Comparison of ENCODE assay signal across 19 mouse cellular contexts in genomic region chr11:86396950-86397594, GRCm38 (mm10). TPM values are rescaled to one million over a fixed set of nuclear protein-coding genes. Genes with fewer than 3 reads are reported as not detected.
DNase-seq lines count a peak whose midpoint lies in the region; ATAC-seq and TF ChIP-seq lines count a peak whose summit lies in the region.
"Had no signal": no experiment of that assay in that cellular context is flagged by ENCODE, and none has a peak within 500 bp of the region (broad histone marks: within the 10 kb centered on the region; RNA-seq: fewer than 3 reads in every experiment).

No protein-coding gene starts in this region.

- peak; percentile 11 for DNase-seq in kidney, adult 9 months
- DNase-seq in retina, postnatal 1 day: no peak
- no peak for DNase-seq in urinary bladder, postnatal 10 days (ENCODE audit: low spot score)
- no peak for DNase-seq in right cerebral cortex, adult 18-20 months
- DNase-seq: adrenal gland, postnatal 25 days; cerebellum, adult 9-11 months; layer of hippocampus, adult 9-11 months; thymus, postnatal 25 days had no signal

- TF ChIP-seq CTCF in C2C12 (IDR thresholded peaks at IDR 0.05; ENCODE audit: control insufficient read depth, insufficient read depth, insufficient read length): no peak

- H3K36me3 ChIP-seq in kidney, embryonic 15.5 days: no peaks in the 10 kb centered on the region
- H3K36me3 ChIP-seq in C2C12 (ENCODE audit: control insufficient read depth, insufficient read depth): no peaks in the 10 kb centered on the region
- H3K36me3 ChIP-seq in intestine, embryonic 16.5 days (ENCODE audit: control insufficient read depth, insufficient read depth, low read length): no peaks in the 10 kb centered on the region
- H3K36me3 ChIP-seq in stomach, embryonic 14.5 days (ENCODE audit: control insufficient read depth, insufficient read depth, low read length): no peaks in the 10 kb centered on the region
- H3K36me3 ChIP-seq: forebrain, embryonic 15.5 days; hindbrain, embryonic 15.5 days; limb, embryonic 15.5 days; midbrain, embryonic 10.5 days had no signal

- H3K27me3 ChIP-seq in kidney, embryonic 15.5 days: no peaks in the 10 kb centered on the region
- H3K27me3 ChIP-seq in C2C12 (ENCODE audit: control insufficient read depth, insufficient read depth, insufficient read length): no peaks in the 10 kb centered on the region
- no peaks in the 10 kb centered on the region for H3K27me3 ChIP-seq in intestine, embryonic 16.5 days (replicated peaks; ENCODE audit: control insufficient read depth, insufficient read depth, low read length)
- H3K27me3 ChIP-seq in stomach, embryonic 14.5 days (ENCODE audit: control insufficient read depth, insufficient read depth, low read length): no peaks in the 10 kb centered on the region
- H3K27me3 ChIP-seq: forebrain, embryonic 15.5 days; hindbrain, embryonic 15.5 days; limb, embryonic 15.5 days had no signal

- 60% methylated on average over 5 of the region's 5 CpGs for WGBS in kidney, embryonic 15.5 days
- 44% methylated on average over 5 of the region's 5 CpGs for WGBS in intestine, embryonic 16.5 days
- WGBS in stomach, embryonic 14.5 days: 65% methylated on average over 5 of the region's 5 CpGs

- H3K4me2 ChIP-seq in kidney, embryonic 15.5 days: no peak overlapping the region
- H3K4me2 ChIP-seq in intestine, embryonic 16.5 days (ENCODE audit: low read depth, low read length): peak overlapping the region; percentile 30
- H3K4me2 ChIP-seq in stomach, embryonic 14.5 days (replicated peaks; ENCODE audit: low read depth, low read length): no peak overlapping the region
- H3K4me2 ChIP-seq: forebrain, embryonic 15.5 days; hindbrain, embryonic 15.5 days; limb, embryonic 15.5 days had no signal

- peaks cover 15% of the 10 kb centered on the region for H3K4me1 ChIP-seq in kidney, embryonic 15.5 days
- H3K4me1 ChIP-seq in intestine, embryonic 16.5 days (ENCODE audit: control insufficient read depth, insufficient read depth, low read length): peaks cover 12% of the 10 kb centered on the region
- H3K4me1 ChIP-seq in stomach, embryonic 14.5 days (ENCODE audit: control insufficient read depth, insufficient read depth, low read length): peaks cover 7% of the 10 kb centered on the region
- H3K4me1 ChIP-seq: hindbrain, embryonic 15.5 days had no signal

- H3K9ac ChIP-seq in kidney, embryonic 15.5 days: no peak overlapping the region
- H3K9ac ChIP-seq in intestine, embryonic 16.5 days (ENCODE audit: low read depth, low read length): no peak overlapping the region; the same call in 1 of the 2 replicates
- H3K9ac ChIP-seq in stomach, embryonic 14.5 days (replicated peaks; ENCODE audit: low read depth, low read length): no peak overlapping the region
- H3K9ac ChIP-seq: forebrain, embryonic 15.5 days; hindbrain, embryonic 15.5 days; limb, embryonic 15.5 days had no signal

- H3K27ac ChIP-seq in kidney, embryonic 15.5 days: no peak overlapping the region
- peak overlapping the region; percentile 89 for H3K27ac ChIP-seq in intestine, embryonic 16.5 days (ENCODE audit: low read length)
- peak overlapping the region; percentile 23; the same call in 1 of the 2 replicates for H3K27ac ChIP-seq in stomach, embryonic 14.5 days (ENCODE audit: low read length)
- H3K27ac ChIP-seq: forebrain, embryonic 15.5 days; hindbrain, embryonic 15.5 days; kidney, postnatal 0 days; limb, embryonic 15.5 days; midbrain, embryonic 10.5 days had no signal

- no peaks in the 10 kb centered on the region for H3K9me3 ChIP-seq in kidney, embryonic 15.5 days (replicated peaks)
- no peaks in the 10 kb centered on the region for H3K9me3 ChIP-seq in intestine, embryonic 16.5 days (ENCODE audit: control insufficient read depth, low read length)
- no peaks in the 10 kb centered on the region for H3K9me3 ChIP-seq in stomach, embryonic 14.5 days (ENCODE audit: control insufficient read depth, low read depth, low read length)
- H3K9me3 ChIP-seq: forebrain, embryonic 15.5 days; hindbrain, embryonic 15.5 days; limb, embryonic 15.5 days; midbrain, embryonic 10.5 days had no signal

- no peaks in the 10 kb centered on the region for H3K79me3 ChIP-seq in C2C12 (ENCODE audit: low read depth)

- H3K79me2 ChIP-seq in C2C12 (ENCODE audit: control insufficient read depth, insufficient read depth): no peaks in the 10 kb centered on the region

- H3K4me3 ChIP-seq in kidney, embryonic 15.5 days (replicated peaks): no peak overlapping the region
- H3K4me3 ChIP-seq in C2C12 (ENCODE audit: insufficient read depth, poor library complexity, severe bottlenecking): no peak overlapping the region
- H3K4me3 ChIP-seq in intestine, embryonic 16.5 days (ENCODE audit: low read length): no peak overlapping the region
- H3K4me3 ChIP-seq in stomach, embryonic 14.5 days (ENCODE audit: low read depth, low read length): no peak overlapping the region
- H3K4me3 ChIP-seq: erythroblast, embryonic 14.5 days; forebrain, embryonic 15.5 days; hindbrain, embryonic 15.5 days; limb, embryonic 15.5 days; midbrain, embryonic 10.5 days; myocyte had no signal

- no peak for ATAC-seq in kidney, embryonic 15.5 days (replicated peaks; ENCODE audit: low FRiP score)
- peak; percentile 87 for ATAC-seq in intestine, embryonic 16.5 days
- peak; percentile 49; the same call in 1 of the 2 replicates for ATAC-seq in stomach, embryonic 14.5 days (ENCODE audit: insufficient number of reproducible peaks, insufficient read depth, low FRiP score, low read depth)
- ATAC-seq: forebrain, embryonic 15.5 days had no signal

- no peak overlapping the region for H3ac ChIP-seq in C2C12 (ENCODE audit: control insufficient read depth, insufficient read length, low read depth)

TF ChIP-seq in C2C12, 6 proteins besides CTCF, POLR2A, EP300 and RAD21:
- no peak for TF ChIP-seq FOSL1 (IDR thresholded peaks at IDR 0.05; ENCODE audit: insufficient read depth, low read length, poor library complexity, severe bottlenecking)
- peak; percentile 29 for TF ChIP-seq USF1 (IDR thresholded peaks at IDR 0.05; ENCODE audit: low read depth)
TF ChIP-seq in C2C12: peak in this region for 1.

RNA-seq across cellular contexts. Expression of gene Med13, which starts 39.7 kb away (rescaled TPM):
- 8.5 and 10.2 TPM in 2 replicates for polyA plus RNA-seq in kidney, embryonic 15.5 days (2015; fragmentation: Nextera tagmentation; extraction: Ambion mirVana)
- polyA plus RNA-seq in C2C12 (2012; fragmentation: generic; extraction: Trizol): 5.5 TPM
- 5.8 and 5.9 TPM in 2 replicates for polyA plus RNA-seq in intestine, embryonic 16.5 days (2015; fragmentation: Nextera tagmentation; extraction: Ambion mirVana)
- polyA plus RNA-seq in stomach, embryonic 14.5 days (2014; fragmentation: Nextera tagmentation; extraction: Ambion mirVana): 15.3 and 16.6 TPM in 2 replicates
